Mouse (Mus musculus) neural tube, embryonic 15.5 days (tissue): ENCODE measurements around the gene Tcta. TPM values are rescaled to one million over a fixed set of nuclear protein-coding genes. Genes with fewer than 3 reads are reported as not detected.
"Not testable (repeated sequence)": the region's sequence is repeated elsewhere in the genome, so short reads cannot be mapped to it uniquely, and the experiment has no call there.

Source experiments
- ATAC-seq: fragments of 200-750 bp; cut with Nextera tagmentation; 2 replicates; pipeline ENCODE4 v1.8.0; 2017; ENCODE audit warnings: mild to moderate bottlenecking, moderate TSS enrichment, moderate library complexity; ENCODE audit not compliant: low FRiP score
- H3K27ac ChIP-seq: fragments of 300-500 bp; sonication (generic); replicated peaks from 2 replicates; pipeline ENCODE4 v1.5.1; 2015; ENCODE audit warnings: mild to moderate bottlenecking, inconsistent platforms
- H3K27me3 ChIP-seq: fragments of 300-500 bp; sonication (generic); replicated peaks from 2 replicates; pipeline ENCODE4 v1.6.1; 2015; ENCODE audit warnings: inconsistent platforms
- H3K36me3 ChIP-seq: fragments of 300-500 bp; sonication (generic); 2 replicates; pipeline ENCODE4 v1.6.1; 2015; ENCODE audit warnings: inconsistent platforms
- H3K4me1 ChIP-seq: fragments of 300-500 bp; sonication (generic); 2 replicates; pipeline ENCODE4 v1.6.1; 2015; ENCODE audit warnings: inconsistent platforms
- H3K4me2 ChIP-seq: fragments of 300-500 bp; sonication (generic); 2 replicates; pipeline ENCODE4 v1.6.1; 2015; ENCODE audit warnings: inconsistent platforms, mild to moderate bottlenecking, moderate library complexity
- H3K4me3 ChIP-seq: fragments of 300-500 bp; sonication (generic); replicated peaks from 2 replicates; pipeline ENCODE4 v1.5.1; 2015; ENCODE audit warnings: mild to moderate bottlenecking, inconsistent platforms
- H3K9ac ChIP-seq: fragments of 300-500 bp; sonication (generic); replicated peaks from 2 replicates; pipeline ENCODE4 v1.6.1; 2015; ENCODE audit warnings: mild to moderate bottlenecking, inconsistent platforms
- H3K9me3 ChIP-seq: fragments of 300-500 bp; sonication (generic); replicated peaks from 2 replicates; pipeline ENCODE4 v1.6.1; 2016; ENCODE audit warnings: inconsistent platforms
- WGBS: fragments of 180-500 bp; shearing (Covaris S2); methylation state at CpG from one replicate; pipeline ENCODE4 v1.1.7; 2015; ENCODE audit warnings: mixed read lengths; 5-methylcytosine and 5-hydroxymethylcytosine counted together
- polyA plus RNA-seq: library from polyadenylated mRNA; unstranded; fragments of >200 nt; fragmentation: Nextera tagmentation; extraction: Ambion mirVana; gene quantifications from 2 replicates; pipeline ENCODE4 v1.2.1, GENCODE M21; 2015

Tcta gene
- polyA plus RNA-seq, 1 experiment from 2014 or later, result 49.2 TPM

DNA sequence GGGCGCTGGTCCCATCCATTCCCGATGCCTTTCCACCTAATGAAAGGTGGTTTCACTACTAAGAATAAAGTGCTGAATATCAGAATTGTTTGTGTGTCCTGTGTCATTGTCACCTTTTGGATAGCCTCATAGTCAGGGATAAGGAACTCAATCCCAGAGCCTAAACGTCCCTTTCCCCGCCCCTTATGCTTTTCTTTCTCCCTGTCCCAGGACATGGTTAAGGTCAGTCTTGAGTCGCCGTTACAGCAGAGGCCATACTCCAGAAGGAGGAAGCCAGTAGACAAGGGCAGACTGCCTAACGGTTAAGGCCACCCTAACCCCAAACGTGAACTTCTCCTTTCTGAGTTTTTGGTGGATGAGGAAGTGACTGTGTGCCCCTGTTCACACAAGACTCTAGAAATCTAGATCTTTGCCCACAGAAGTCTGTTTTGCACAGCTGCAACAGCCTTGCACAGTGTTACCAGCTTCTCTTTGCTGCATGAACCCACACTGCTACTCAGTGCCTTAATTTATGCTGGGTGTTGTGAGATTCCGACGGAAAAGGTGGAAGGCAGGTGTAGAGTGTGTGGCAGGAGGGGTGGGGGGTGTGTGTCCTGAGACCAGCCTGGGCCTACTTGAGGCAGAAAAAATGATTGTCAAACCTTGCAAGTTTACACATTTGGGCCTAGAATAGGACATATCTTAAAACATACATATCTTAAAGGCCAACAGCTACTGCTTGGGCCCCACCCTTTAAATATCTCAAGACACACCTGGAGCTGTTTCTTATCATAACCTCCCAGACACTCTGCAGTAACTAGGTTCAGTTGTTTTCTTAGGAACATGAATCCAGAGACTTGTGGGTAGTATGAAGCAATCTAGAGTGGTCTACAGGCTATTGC is 34.5 kb upstream of the Tcta start:
- peaks cover 29% of the 10 kb centered on the region for H3K4me1 ChIP-seq
- peak overlapping the region; percentile 71 for H3K4me2 ChIP-seq
- H3K9ac ChIP-seq, result peak overlapping the region; percentile 84
- H3K9me3 ChIP-seq, result no peaks in the 10 kb centered on the region
- H3K36me3 ChIP-seq, result peaks cover 7% of the 10 kb centered on the region
- H3K27ac ChIP-seq, result no peak overlapping the region
- 61% methylated on average over 10 of the region's 10 CpGs for WGBS
- no peaks in the 10 kb centered on the region for H3K27me3 ChIP-seq
- H3K4me3 ChIP-seq, result peak overlapping the region; percentile 74
- ATAC-seq, result no peak

DNA sequence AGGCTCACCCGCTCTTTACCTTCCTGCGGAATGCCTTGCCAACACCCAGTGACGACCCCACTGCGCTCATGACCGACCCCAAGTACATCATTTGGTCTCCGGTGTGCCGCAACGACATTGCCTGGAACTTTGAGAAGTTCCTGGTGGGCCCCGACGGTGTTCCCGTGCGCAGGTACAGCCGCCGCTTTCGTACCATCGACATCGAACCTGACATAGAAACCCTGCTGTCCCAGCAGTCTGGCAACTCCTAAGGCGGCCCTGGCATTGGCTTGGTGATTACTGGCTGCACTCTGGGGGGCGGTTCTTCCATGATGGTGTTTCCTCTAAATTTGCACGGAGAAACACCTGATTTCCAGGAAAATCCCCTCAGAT is 33.9 kb upstream of the Tcta start:
- peak overlapping the region; percentile 94 for H3K27ac ChIP-seq
- H3K4me3 ChIP-seq, result peak overlapping the region; percentile 74
- WGBS, result 11% methylated on average over 20 of the region's 20 CpGs
- peaks cover 29% of the 10 kb centered on the region for H3K4me1 ChIP-seq
- no peaks in the 10 kb centered on the region for H3K27me3 ChIP-seq
- peak overlapping the region; percentile 71 for H3K4me2 ChIP-seq
- peak; percentile 9; the same call in 1 of the 2 replicates for ATAC-seq
- H3K9ac ChIP-seq, result peak overlapping the region; percentile 84
- H3K9me3 ChIP-seq, result no peaks in the 10 kb centered on the region
- H3K36me3 ChIP-seq, result peaks cover 13% of the 10 kb centered on the region

GRCm38 (mm10) chr9:108338886-108339781 is 33.2 kb upstream of the Tcta start, which contains the start of gene Gpx1:
Gene Gpx1 (plus strand): TSS chr9:108338903.
- H3K4me1 ChIP-seq, result peaks cover 29% of the 10 kb centered on the region
- ATAC-seq, result peak; percentile 96
- H3K9ac ChIP-seq, result peak within 1 kb of the TSS; percentile 84
- H3K36me3 ChIP-seq, result peaks cover 18% of the 10 kb centered on the region
- H3K27ac ChIP-seq, result peak within 1 kb of the TSS; percentile 94
- WGBS, result under 1% methylated on average over 49 of the region's 49 CpGs
- no peaks in the 10 kb centered on the region for H3K27me3 ChIP-seq
- peak within 1 kb of the TSS; percentile 74 for H3K4me3 ChIP-seq
- H3K4me2 ChIP-seq, result peak within 1 kb of the TSS; percentile 71
- H3K9me3 ChIP-seq, result no peaks in the 10 kb centered on the region

GRCm38 (mm10) chr9:108338551-108338885 is 32.6 kb upstream of the Tcta start:
- Histone ChIP-seq H3K36me3 (peaks cover 18% of the 10 kb centered on the region), H3K4me1 (peaks cover 29% of the 10 kb centered on the region), H3K9ac (peak overlapping the region; percentile 84), H3K9me3 (no peaks in the 10 kb centered on the region), H3K27me3 (no peaks in the 10 kb centered on the region), H3K4me2 (peak overlapping the region; percentile 71), H3K27ac (peak overlapping the region; percentile 94), H3K4me3 (peak overlapping the region; percentile 74)
- 27% methylated on average over 6 of the region's 6 CpGs for WGBS
- ATAC-seq, result no peak

DNA sequence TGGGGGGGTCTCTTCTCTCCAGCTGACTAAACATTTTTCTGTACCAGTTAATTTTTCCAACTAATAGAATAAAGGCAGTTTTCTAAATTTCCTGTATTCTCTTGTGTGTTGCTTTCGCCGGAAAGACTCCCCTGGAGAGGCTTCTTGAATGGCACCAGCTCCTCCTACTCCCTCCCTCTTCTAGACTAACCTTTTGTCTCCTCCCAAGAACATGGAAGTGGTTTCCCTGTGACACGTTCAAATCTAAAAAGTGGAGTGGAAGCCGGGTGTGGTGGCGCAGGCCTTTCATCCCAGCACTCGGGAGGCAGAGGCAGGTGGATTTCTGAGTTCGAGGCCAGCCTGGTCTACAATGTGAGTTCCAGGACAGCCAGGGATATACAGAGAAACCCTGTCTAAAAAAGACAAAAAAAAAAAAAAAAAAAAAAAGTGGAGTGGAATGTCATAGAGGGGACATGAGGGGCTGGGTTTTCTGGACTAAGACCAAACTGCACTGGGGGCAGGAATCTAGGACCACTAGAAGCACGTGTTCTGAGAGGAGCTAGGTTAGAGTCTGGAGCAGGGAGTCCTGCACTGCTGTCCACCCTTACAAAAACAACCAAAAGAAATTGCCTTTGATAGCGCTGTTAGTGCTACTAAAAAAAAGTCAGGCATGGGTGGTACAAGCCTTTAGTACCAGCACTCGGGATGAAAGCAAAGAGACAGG is 32.0 kb upstream of the Tcta start:
- Histone ChIP-seq H3K36me3 (peaks cover 22% of the 10 kb centered on the region), H3K9ac (no peak overlapping the region), H3K27me3 (no peaks in the 10 kb centered on the region), H3K4me1 (peaks cover 29% of the 10 kb centered on the region), H3K4me2 (peak overlapping the region; percentile 71), H3K4me3 (peak overlapping the region; percentile 74), H3K27ac (peak overlapping the region; percentile 94), H3K9me3 (no peaks in the 10 kb centered on the region)
- ATAC-seq, result no peak
- WGBS, result 68% methylated on average over 10 of the region's 10 CpGs

DNA sequence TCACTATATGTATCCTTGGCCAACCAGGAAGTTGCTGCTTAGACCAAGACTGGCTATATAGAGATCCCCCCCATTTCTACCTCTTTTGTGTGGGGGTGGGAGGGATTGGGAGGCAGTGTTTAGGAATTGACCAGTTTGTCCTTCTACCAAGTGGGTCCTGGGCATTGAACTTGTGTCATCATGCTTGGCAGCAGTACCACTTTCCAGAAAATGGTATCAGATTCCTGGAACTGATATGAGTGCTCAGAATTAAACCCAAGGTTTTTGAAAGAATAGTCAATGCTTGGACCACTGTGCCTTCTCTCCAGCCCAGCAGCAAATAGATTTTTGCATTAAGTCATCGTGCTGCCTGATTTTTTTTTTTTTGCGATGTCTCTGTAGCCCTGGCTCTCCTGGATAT is 19.9 kb upstream of the Tcta start:
- Histone ChIP-seq H3K36me3 (peaks cover 34% of the 10 kb centered on the region), H3K4me2 (no peak overlapping the region)
- no peak for ATAC-seq

GRCm38 (mm10) chr9:108324784-108325183 is 18.8 kb upstream of the Tcta start:
- Histone ChIP-seq H3K4me3 (no peak overlapping the region), H3K9ac (no peak overlapping the region), H3K27ac (no peak overlapping the region), H3K9me3 (no peaks in the 10 kb centered on the region), H3K4me1 (no peaks in the 10 kb centered on the region), H3K27me3 (no peaks in the 10 kb centered on the region), H3K36me3 (peaks cover 27% of the 10 kb centered on the region), H3K4me2 (no peak overlapping the region)
- no peak for ATAC-seq
- 97% methylated on average over 1 of the region's 1 CpGs for WGBS

More for the DNA sequence above, 19.9 kb upstream of the Tcta start:
- no peak overlapping the region for H3K27ac ChIP-seq
- WGBS, result 98% methylated on average over 2 of the region's 2 CpGs
- no peaks in the 10 kb centered on the region for H3K27me3 ChIP-seq
- no peak overlapping the region for H3K4me3 ChIP-seq
- H3K9ac ChIP-seq, result no peak overlapping the region
- no peaks in the 10 kb centered on the region for H3K9me3 ChIP-seq
- no peaks in the 10 kb centered on the region for H3K4me1 ChIP-seq

- not testable (repeated sequence) for H3K9ac ChIP-seq, H3K4me3 ChIP-seq, H3K4me1 ChIP-seq, H3K36me3 ChIP-seq, H3K9me3 ChIP-seq, ATAC-seq, H3K27me3 ChIP-seq, H3K4me2 ChIP-seq, H3K27ac ChIP-seq
- WGBS, result 94% methylated on average over 7 of the region's 7 CpGs
Observed at GRCm38 (mm10) chr9:108322054-108322453, 16.1 kb upstream of the Tcta start.

GRCm38 (mm10) chr9:108318462-108318861 is 12.5 kb upstream of the Tcta start:
- Histone ChIP-seq H3K4me1 (no peaks in the 10 kb centered on the region), H3K4me2 (no peak overlapping the region), H3K27me3 (no peaks in the 10 kb centered on the region), H3K9me3 (no peaks in the 10 kb centered on the region), H3K4me3 (no peak overlapping the region), H3K27ac (no peak overlapping the region), H3K36me3 (peaks cover 4% of the 10 kb centered on the region; the same call in 1 of the 2 replicates), H3K9ac (no peak overlapping the region)
- 75% methylated on average over 2 of the region's 2 CpGs for WGBS
- ATAC-seq, result no peak

- over 99% methylated on average over 3 of the region's 3 CpGs for WGBS
- peaks cover 4% of the 10 kb centered on the region; the same call in 1 of the 2 replicates for H3K36me3 ChIP-seq
- no peaks in the 10 kb centered on the region for H3K4me1 ChIP-seq
- H3K9ac ChIP-seq, result no peak overlapping the region
- H3K4me3 ChIP-seq, result no peak overlapping the region
- H3K27me3 ChIP-seq, result no peaks in the 10 kb centered on the region
- H3K27ac ChIP-seq, result no peak overlapping the region
- no peaks in the 10 kb centered on the region for H3K9me3 ChIP-seq
- ATAC-seq, result no peak
- no peak overlapping the region for H3K4me2 ChIP-seq
Observed at GRCm38 (mm10) chr9:108317572-108317971, 11.6 kb upstream of the Tcta start.

GRCm38 (mm10) chr9:108308141-108308540 is 2.2 kb upstream of the Tcta start:
- peak overlapping the region; percentile 29 for H3K4me3 ChIP-seq
- peak overlapping the region; percentile 61 for H3K4me2 ChIP-seq
- H3K9me3 ChIP-seq, result no peaks in the 10 kb centered on the region
- no peaks in the 10 kb centered on the region for H3K27me3 ChIP-seq
- H3K9ac ChIP-seq, result peak overlapping the region; percentile 24; the same call in 1 of the 2 replicates
- WGBS, result 62% methylated on average over 2 of the region's 2 CpGs
- no peak for ATAC-seq
- H3K36me3 ChIP-seq, result peaks cover 11% of the 10 kb centered on the region
- no peak overlapping the region for H3K27ac ChIP-seq
- peaks cover 59% of the 10 kb centered on the region for H3K4me1 ChIP-seq
